Mouse (Mus musculus): ENCODE data around the gene Tspan18. TPM values are rescaled to one million over a fixed set of nuclear protein-coding genes. Genes with fewer than 3 reads are reported as not detected.

Tspan18 gene
- total and polyA plus RNA-seq, 2 experiments: 0.55 to 2.4 TPM

DNA sequence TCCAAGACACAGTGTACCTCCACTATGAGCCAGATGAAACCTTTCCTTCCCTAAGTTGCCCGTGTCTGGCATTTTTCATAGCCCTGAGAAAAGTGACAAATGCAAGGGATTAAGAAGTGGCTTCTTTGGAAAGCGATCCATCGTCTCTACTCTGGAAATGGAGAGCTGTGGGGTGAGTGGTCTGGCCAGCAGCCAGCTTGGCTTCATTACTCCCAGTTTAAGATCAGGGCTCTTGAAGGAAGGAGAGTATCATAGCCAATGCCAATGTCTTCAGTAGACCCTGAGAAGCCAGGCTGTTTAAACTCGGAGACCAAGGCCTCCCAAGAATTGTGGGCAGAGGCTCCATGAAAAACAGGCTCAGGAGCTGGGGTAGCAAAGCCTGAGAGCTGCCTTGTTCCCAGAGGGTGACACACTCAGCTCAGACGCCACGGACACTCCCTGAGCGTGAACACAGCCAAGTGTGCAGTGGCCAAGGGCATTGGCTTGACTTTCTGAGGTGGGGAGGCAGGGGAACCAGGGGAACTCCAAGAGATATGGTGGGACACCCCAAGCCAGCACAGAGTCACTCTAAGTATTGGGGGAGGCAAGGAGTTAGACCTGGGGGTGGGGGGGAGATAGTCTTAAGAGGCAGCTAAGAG is 115.8 kb downstream of the Tspan18 start:
- Histone ChIP-seq H3K4me3 (ENCODE audit: insufficient read depth, low read depth, low read length) (no peak overlapping the region), H3K27ac (replicated peaks; ENCODE audit: insufficient read depth, low read depth, low read length) (no peak overlapping the region), H3K27me3 (ENCODE audit: control insufficient read depth, insufficient read depth, low read length) (no peaks in the 10 kb centered on the region), H3K9ac (ENCODE audit: low read depth, low read length) (no peak overlapping the region), H3K36me3 (ENCODE audit: control insufficient read depth, insufficient read depth, low read length) (no peaks in the 10 kb centered on the region), H3K4me1 (ENCODE audit: control insufficient read depth, insufficient read depth, low read length) (no peaks in the 10 kb centered on the region; the same call in 1 of the 2 replicates), H3K79me2 (ENCODE audit: control insufficient read depth, insufficient read depth, low read length) (no peaks in the 10 kb centered on the region)
- no peak for TF ChIP-seq CTCF (IDR thresholded peaks at IDR 0.05; ENCODE audit: low read depth, low read length)
- no peak for TF ChIP-seq POLR2A (IDR thresholded peaks at IDR 0.05; ENCODE audit: extremely low read depth, insufficient read depth, low read length)
- no peak for DNase-seq (ENCODE audit: extremely low read depth, low read depth, low spot score)
- WGBS: 82% methylated on average over 7 of the region's 7 CpGs

DNA sequence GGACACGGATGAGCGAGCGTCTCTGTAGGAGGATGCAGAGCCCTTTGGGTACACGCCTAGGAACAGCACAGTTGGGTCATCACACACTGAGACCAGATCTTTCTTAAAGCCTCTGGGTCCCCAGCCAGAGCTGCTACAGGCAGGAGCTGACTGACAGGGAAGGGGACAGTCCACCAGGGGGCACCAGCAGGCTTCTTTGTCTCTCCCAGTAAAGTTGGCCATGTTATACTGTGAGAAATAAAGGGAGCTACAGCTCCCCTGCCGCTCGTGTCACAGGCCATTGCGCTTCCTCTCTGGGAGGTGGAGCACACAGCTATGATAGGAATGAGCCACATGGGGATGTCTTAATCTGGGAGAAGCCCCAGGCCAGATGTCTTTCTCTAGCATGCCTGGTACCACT is 117.3 kb downstream of the Tspan18 start:
- H3K27me3 ChIP-seq (ENCODE audit: control insufficient read depth, insufficient read depth, low read length): no peaks in the 10 kb centered on the region
- H3K36me3 ChIP-seq (ENCODE audit: control insufficient read depth, insufficient read depth, low read length): no peaks in the 10 kb centered on the region
- H3K9ac ChIP-seq (ENCODE audit: low read depth, low read length): no peak overlapping the region
- H3K79me2 ChIP-seq (ENCODE audit: control insufficient read depth, insufficient read depth, low read length): no peaks in the 10 kb centered on the region
- H3K4me3 ChIP-seq (ENCODE audit: insufficient read depth, low read depth, low read length): no peak overlapping the region
- no peak overlapping the region for H3K27ac ChIP-seq (replicated peaks; ENCODE audit: insufficient read depth, low read depth, low read length)
- H3K4me1 ChIP-seq (ENCODE audit: control insufficient read depth, insufficient read depth, low read length): no peaks in the 10 kb centered on the region; the same call in 1 of the 2 replicates
- 20% methylated on average over 7 of the region's 7 CpGs for WGBS
- TF ChIP-seq CTCF (IDR thresholded peaks at IDR 0.05; ENCODE audit: low read depth, low read length): peak; percentile 81
- TF ChIP-seq POLR2A (IDR thresholded peaks at IDR 0.05; ENCODE audit: extremely low read depth, insufficient read depth, low read length): no peak
- DNase-seq (ENCODE audit: extremely low read depth, low read depth, low spot score): peak; percentile 46

DNA sequence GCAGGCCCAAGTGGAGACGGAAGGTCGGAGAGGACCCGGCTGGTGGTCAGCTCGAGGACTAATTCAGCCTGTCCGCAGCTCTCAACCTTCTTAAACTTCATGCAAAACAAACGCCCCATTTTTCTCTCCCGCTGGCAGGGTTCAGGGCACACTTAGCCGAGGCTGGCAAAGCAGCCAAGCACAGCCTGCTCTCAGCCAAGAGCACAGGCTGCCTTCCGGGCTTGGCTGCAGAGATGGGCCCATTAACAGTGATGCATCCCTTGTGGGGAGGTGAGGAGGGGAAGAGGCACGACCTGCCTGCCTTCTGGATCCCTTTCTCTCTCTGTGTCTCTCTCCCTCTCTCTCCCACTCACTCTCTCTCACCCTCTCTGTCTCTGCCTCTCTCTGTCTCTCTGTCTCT is 118.5 kb downstream of the Tspan18 start:
- H3K4me3 ChIP-seq (ENCODE audit: insufficient read depth, low read depth, low read length): no peak overlapping the region
- H3K4me1 ChIP-seq (ENCODE audit: control insufficient read depth, insufficient read depth, low read length): no peaks in the 10 kb centered on the region; the same call in 1 of the 2 replicates
- DNase-seq (ENCODE audit: extremely low read depth, low read depth, low spot score): no peak
- H3K27ac ChIP-seq (replicated peaks; ENCODE audit: insufficient read depth, low read depth, low read length): no peak overlapping the region
- no peaks in the 10 kb centered on the region for H3K79me2 ChIP-seq (ENCODE audit: control insufficient read depth, insufficient read depth, low read length)
- WGBS: 81% methylated on average over 10 of the region's 10 CpGs
- H3K9ac ChIP-seq (ENCODE audit: low read depth, low read length): no peak overlapping the region
- TF ChIP-seq POLR2A (IDR thresholded peaks at IDR 0.05; ENCODE audit: extremely low read depth, insufficient read depth, low read length) (no peak), CTCF (IDR thresholded peaks at IDR 0.05; ENCODE audit: low read depth, low read length) (no peak)
- no peaks in the 10 kb centered on the region for H3K27me3 ChIP-seq (ENCODE audit: control insufficient read depth, insufficient read depth, low read length)
- H3K36me3 ChIP-seq (ENCODE audit: control insufficient read depth, insufficient read depth, low read length): no peaks in the 10 kb centered on the region

DNA sequence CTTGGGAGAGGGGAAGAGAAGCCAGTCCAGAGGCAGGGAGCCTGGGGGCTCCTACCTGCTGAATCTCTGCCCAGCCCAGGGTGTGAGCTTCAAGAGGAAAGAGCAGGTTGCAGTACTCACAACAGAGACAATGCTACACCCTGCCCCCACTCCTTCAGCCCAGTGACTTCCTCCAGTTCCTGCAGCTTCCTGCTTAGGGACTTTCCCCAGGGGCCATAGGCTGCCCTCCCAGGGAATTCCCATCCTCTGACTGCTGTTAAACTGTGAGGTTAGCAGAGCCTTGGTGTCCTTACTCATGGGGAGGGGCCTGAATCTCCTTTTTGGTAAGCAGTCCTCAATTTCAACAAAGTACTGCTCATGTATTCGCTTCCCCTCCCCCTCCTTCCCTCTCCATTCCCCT is 120.1 kb downstream of the Tspan18 start:
- no peaks in the 10 kb centered on the region; the same call in 1 of the 2 replicates for H3K4me1 ChIP-seq (ENCODE audit: control insufficient read depth, insufficient read depth, low read length)
- H3K27ac ChIP-seq (replicated peaks; ENCODE audit: insufficient read depth, low read depth, low read length): no peak overlapping the region
- H3K79me2 ChIP-seq (ENCODE audit: control insufficient read depth, insufficient read depth, low read length): no peaks in the 10 kb centered on the region
- no peaks in the 10 kb centered on the region for H3K36me3 ChIP-seq (ENCODE audit: control insufficient read depth, insufficient read depth, low read length)
- H3K4me3 ChIP-seq (ENCODE audit: insufficient read depth, low read depth, low read length): no peak overlapping the region
- 56% methylated on average over 1 of the region's 1 CpGs for WGBS
- DNase-seq (ENCODE audit: extremely low read depth, low read depth, low spot score): peak; percentile 16
- H3K27me3 ChIP-seq (ENCODE audit: control insufficient read depth, insufficient read depth, low read length): no peaks in the 10 kb centered on the region
- H3K9ac ChIP-seq (ENCODE audit: low read depth, low read length): no peak overlapping the region
- TF ChIP-seq CTCF (IDR thresholded peaks at IDR 0.05; ENCODE audit: low read depth, low read length) (no peak), POLR2A (IDR thresholded peaks at IDR 0.05; ENCODE audit: extremely low read depth, insufficient read depth, low read length) (no peak)

DNA sequence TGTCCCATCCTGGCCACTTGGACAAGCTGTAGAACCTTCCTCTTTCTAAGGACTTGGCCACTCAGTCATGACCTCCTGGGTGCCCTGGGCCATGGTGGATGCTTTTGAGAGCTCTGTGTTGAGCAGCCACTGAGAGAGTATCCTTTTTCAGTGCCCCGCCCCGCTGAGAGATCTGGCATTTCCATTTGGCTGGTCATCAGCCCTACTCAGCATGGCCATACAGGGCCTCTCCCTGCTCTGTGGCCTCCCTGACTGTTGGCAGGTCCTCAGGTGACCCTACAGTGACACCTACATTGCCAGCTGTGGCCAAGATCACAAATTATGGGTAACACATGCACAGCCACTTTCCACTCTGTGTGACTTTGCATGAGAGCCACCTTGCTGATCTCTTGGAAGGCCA is 121.4 kb downstream of the Tspan18 start:
- WGBS: 100% methylated on average over 2 of the region's 2 CpGs
- no peak for TF ChIP-seq CTCF (IDR thresholded peaks at IDR 0.05; ENCODE audit: low read depth, low read length)
- no peak for TF ChIP-seq POLR2A (IDR thresholded peaks at IDR 0.05; ENCODE audit: extremely low read depth, insufficient read depth, low read length)
- Histone ChIP-seq H3K9ac (ENCODE audit: low read depth, low read length) (no peak overlapping the region), H3K27ac (replicated peaks; ENCODE audit: insufficient read depth, low read depth, low read length) (no peak overlapping the region), H3K4me1 (ENCODE audit: control insufficient read depth, insufficient read depth, low read length) (no peaks in the 10 kb centered on the region; the same call in 1 of the 2 replicates), H3K36me3 (ENCODE audit: control insufficient read depth, insufficient read depth, low read length) (no peaks in the 10 kb centered on the region), H3K27me3 (ENCODE audit: control insufficient read depth, insufficient read depth, low read length) (no peaks in the 10 kb centered on the region), H3K4me3 (ENCODE audit: insufficient read depth, low read depth, low read length) (no peak overlapping the region), H3K79me2 (ENCODE audit: control insufficient read depth, insufficient read depth, low read length) (no peaks in the 10 kb centered on the region)
- no peak for DNase-seq (ENCODE audit: extremely low read depth, low read depth, low spot score)

- 91% methylated on average over 2 of the region's 2 CpGs for WGBS
- Histone ChIP-seq H3K27me3 (ENCODE audit: control insufficient read depth, insufficient read depth, low read length) (no peaks in the 10 kb centered on the region), H3K9ac (ENCODE audit: low read depth, low read length) (no peak overlapping the region), H3K36me3 (ENCODE audit: control insufficient read depth, insufficient read depth, low read length) (no peaks in the 10 kb centered on the region), H3K4me3 (ENCODE audit: insufficient read depth, low read depth, low read length) (no peak overlapping the region), H3K4me1 (ENCODE audit: control insufficient read depth, insufficient read depth, low read length) (no peaks in the 10 kb centered on the region; the same call in 1 of the 2 replicates), H3K27ac (replicated peaks; ENCODE audit: insufficient read depth, low read depth, low read length) (no peak overlapping the region), H3K79me2 (ENCODE audit: control insufficient read depth, insufficient read depth, low read length) (no peaks in the 10 kb centered on the region)
- TF ChIP-seq CTCF (IDR thresholded peaks at IDR 0.05; ENCODE audit: low read depth, low read length) (no peak), POLR2A (IDR thresholded peaks at IDR 0.05; ENCODE audit: extremely low read depth, insufficient read depth, low read length) (no peak)
- DNase-seq (ENCODE audit: extremely low read depth, low read depth, low spot score): no peak
Observed at GRCm38 (mm10) chr2:93212386-93212785, 121.9 kb downstream of the Tspan18 start.

All from liver, adult 2 months (tissue).